Mouse (Mus musculus) left cerebral cortex, postnatal 14 days (tissue): ENCODE results near the gene Mup9. TPM values are rescaled to one million over a fixed set of nuclear protein-coding genes. Genes with fewer than 3 reads are reported as not detected.
"Not testable (repeated sequence)": the region's sequence is repeated elsewhere in the genome, so short reads cannot be mapped to it uniquely, and the experiment has no call there.

Experiments
- DNase-seq, 2 experiments: peaks; one replicate each; pipeline ENCODE4 v3.0.0; 2021 to 2022; ENCODE audit warnings: low spot score in 2 of 2, mixed read lengths in 1 of 2
- intact Hi-C: fragments of 180-260 bp; cut with DNase I; formaldehyde crosslinking; loops from one replicate; pipeline ENCODE4 v1.15.1; 2025
- long read RNA-seq, 2 experiments: library from polyadenylated mRNA; stranded (forward); transcript quantifications; one replicate each; pipeline ENCODE4 v2.0.0; 2021
- total RNA-seq, 2 experiments: library from RNA; stranded (reverse); gene quantifications; 2 replicates each; pipeline ENCODE4 v1.2.3; 2021

Mup9 gene
- not detected for total RNA-seq
- long read RNA-seq, experiment 1 = 0 reads
- long read RNA-seq, experiment 2 = 0 reads

GRCm38 (mm10) chr4:60421852-60422251 lies at the start of gene Mup9:
Gene Mup9, minus strand, starts transcription at chr4:60421952.
- DNase-seq, intact Hi-C loops: not testable (repeated sequence)

Other genes starting within 250 kb of the Mup9 start
- not detected for gene Mup8, start 199.4 kb downstream of the Mup9 start, total RNA-seq
- gene Mup1, start 80.0 kb upstream of the Mup9 start, total RNA-seq = not detected
- gene Mup10, start 160.2 kb upstream of the Mup9 start, total RNA-seq = not detected
- gene Mup11, start 240.5 kb upstream of the Mup9 start, total RNA-seq = not detected